Mouse (Mus musculus): ENCODE results near the gene Pnpla2. TPM values are rescaled to one million over a fixed set of nuclear protein-coding genes. Genes with fewer than 3 reads are reported as not detected.

The Pnpla2 gene
- polyA plus RNA-seq, 1 experiment from 2014 or later, result 26.3 TPM

DNA sequence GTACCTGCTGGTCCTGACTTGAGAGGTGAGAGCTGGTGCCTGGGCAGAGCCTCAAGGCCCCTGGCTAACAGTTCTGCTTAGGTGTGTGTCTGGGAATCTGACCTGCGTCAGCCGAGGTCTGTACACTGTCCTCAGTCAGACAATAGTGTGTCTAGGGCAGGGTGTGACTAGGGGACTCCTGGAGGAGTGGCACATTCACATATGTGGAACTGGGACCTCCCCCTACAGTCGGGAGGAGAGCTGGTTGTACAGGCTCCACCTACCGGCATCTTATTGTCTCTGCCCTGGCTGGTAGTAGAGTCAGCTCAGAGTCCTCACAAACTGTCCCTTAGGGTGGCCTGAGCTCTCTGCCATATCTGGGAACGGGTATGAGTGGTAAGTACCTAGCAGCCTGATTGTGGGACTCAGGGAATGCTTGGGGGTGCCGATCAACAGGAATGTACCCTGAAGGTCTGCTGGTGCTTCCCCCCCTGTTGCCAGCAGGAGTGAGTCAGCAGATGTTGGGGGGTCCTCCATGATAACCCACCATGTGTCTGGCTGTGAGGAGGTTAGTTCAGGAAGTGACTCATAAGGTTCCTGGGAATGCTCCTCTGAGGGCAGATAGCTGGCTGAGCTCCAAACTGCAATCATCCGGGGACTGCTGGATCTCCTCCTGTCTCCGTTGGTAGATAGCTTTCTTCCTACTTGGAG lies 13.7 kb downstream of the Pnpla2 start:
- H3K4me1 ChIP-seq (ENCODE audit: insufficient read depth), result peaks cover 29% of the 10 kb centered on the region
- WGBS, result 5% methylated on average over 8 of the region's 8 CpGs
- ATAC-seq (ENCODE audit: insufficient read depth) (peak; percentile 77), DNase-seq (peak; percentile 87)
- peaks cover 28% of the 10 kb centered on the region for H3K27me3 ChIP-seq (ENCODE audit: insufficient read depth, low read length)
- H3K36me3 ChIP-seq (ENCODE audit: insufficient read depth), result peaks cover 39% of the 10 kb centered on the region
- peak overlapping the region; percentile 93 for H3K27ac ChIP-seq (ENCODE audit: low read depth)
- peak overlapping the region; percentile 95 for H3K4me2 ChIP-seq
- H3K4me3 ChIP-seq (ENCODE audit: low read depth, low read length), result peak overlapping the region; percentile 76
- no peaks in the 10 kb centered on the region for H3K9me3 ChIP-seq (ENCODE audit: low read depth, low read length)
- TF ChIP-seq CTCF (IDR thresholded peaks at IDR 0.05; ENCODE audit: low read depth), result peak; percentile 60
- peak overlapping the region; percentile 84 for H3K9ac ChIP-seq

- WGBS, result 69% methylated on average over 6 of the region's 6 CpGs
- DNase-seq (no peak), ATAC-seq (ENCODE audit: insufficient read depth) (no peak)
- Histone ChIP-seq H3K27me3 (ENCODE audit: insufficient read depth, low read length) (peaks cover 21% of the 10 kb centered on the region), H3K9ac (peak overlapping the region; percentile 84), H3K27ac (ENCODE audit: low read depth) (peak overlapping the region; percentile 93), H3K36me3 (ENCODE audit: insufficient read depth) (peaks cover 39% of the 10 kb centered on the region), H3K9me3 (ENCODE audit: low read depth, low read length) (no peaks in the 10 kb centered on the region), H3K4me2 (peak overlapping the region; percentile 95), H3K4me1 (ENCODE audit: insufficient read depth) (peaks cover 35% of the 10 kb centered on the region), H3K4me3 (ENCODE audit: low read depth, low read length) (peak overlapping the region; percentile 76)
- no peak for TF ChIP-seq CTCF (IDR thresholded peaks at IDR 0.05; ENCODE audit: low read depth)
Measured at GRCm38 (mm10) chr7:141469352-141469751, 14.4 kb downstream of the Pnpla2 start.

DNA sequence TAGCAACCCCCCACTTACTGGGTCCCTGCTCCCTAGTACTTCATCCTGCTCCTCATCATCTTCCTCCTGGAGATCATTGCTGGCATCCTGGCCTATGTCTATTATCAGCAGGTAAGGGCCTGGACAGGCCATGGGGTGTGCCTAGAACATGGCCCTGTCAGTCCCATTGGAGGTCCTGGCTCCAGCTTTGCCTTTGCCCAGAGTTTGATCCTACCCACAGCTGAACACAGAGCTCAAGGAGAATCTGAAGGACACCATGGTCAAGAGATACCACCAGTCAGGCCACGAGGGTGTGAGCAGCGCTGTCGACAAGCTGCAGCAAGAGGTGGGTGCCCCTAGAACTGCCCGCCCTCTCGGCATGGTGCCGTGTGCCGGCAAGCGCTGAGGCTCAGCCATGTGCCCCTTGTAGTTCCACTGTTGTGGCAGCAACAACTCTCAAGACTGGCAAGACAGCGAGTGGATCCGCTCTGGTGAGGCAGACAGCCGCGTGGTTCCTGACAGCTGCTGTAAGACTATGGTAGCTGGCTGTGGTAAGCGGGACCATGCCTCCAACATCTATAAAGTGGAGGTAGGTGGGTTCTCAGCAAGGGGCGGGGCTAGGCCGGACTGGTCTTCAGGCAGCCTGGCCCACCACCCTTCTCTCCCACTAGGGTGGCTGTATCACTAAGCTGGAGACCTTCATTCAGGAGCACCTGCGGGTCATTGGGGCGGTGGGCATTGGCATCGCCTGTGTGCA lies 15.1 kb downstream of the Pnpla2 start:
- 87% methylated on average over 18 of the region's 18 CpGs for WGBS
- no peak overlapping the region for H3K27ac ChIP-seq (ENCODE audit: low read depth)
- no peaks in the 10 kb centered on the region for H3K9me3 ChIP-seq (ENCODE audit: low read depth, low read length)
- H3K4me3 ChIP-seq (ENCODE audit: low read depth, low read length), result peak overlapping the region; percentile 2; the same call in 1 of the 2 replicates
- no peak for ATAC-seq (ENCODE audit: insufficient read depth)
- no peak for DNase-seq
- peaks cover 14% of the 10 kb centered on the region; the same call in 1 of the 2 replicates for H3K27me3 ChIP-seq (ENCODE audit: insufficient read depth, low read length)
- H3K4me1 ChIP-seq (ENCODE audit: insufficient read depth), result peaks cover 30% of the 10 kb centered on the region
- TF ChIP-seq CTCF (IDR thresholded peaks at IDR 0.05; ENCODE audit: low read depth), result no peak
- H3K4me2 ChIP-seq, result peak overlapping the region; percentile 95; the same call in 1 of the 2 replicates
- H3K9ac ChIP-seq, result no peak overlapping the region
- peaks cover 39% of the 10 kb centered on the region for H3K36me3 ChIP-seq (ENCODE audit: insufficient read depth)

DNA sequence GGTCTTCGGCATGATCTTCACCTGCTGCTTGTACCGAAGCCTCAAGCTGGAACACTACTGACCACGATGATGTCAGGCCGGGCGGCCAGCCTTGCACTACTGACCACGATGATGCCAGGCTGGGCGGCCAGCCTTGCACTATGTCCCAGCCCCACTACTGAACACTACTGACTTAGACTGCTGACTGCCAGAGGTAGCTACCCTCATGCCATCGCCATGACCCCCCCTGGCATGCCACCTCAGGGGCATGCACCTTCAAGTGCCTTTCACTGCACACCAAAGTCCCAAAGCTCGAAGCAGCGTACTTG lies 15.6 kb downstream of the Pnpla2 start:
- TF ChIP-seq CTCF (IDR thresholded peaks at IDR 0.05; ENCODE audit: low read depth), result no peak
- Histone ChIP-seq H3K36me3 (ENCODE audit: insufficient read depth) (peaks cover 39% of the 10 kb centered on the region), H3K9ac (no peak overlapping the region), H3K4me3 (ENCODE audit: low read depth, low read length) (no peak overlapping the region), H3K4me1 (ENCODE audit: insufficient read depth) (peaks cover 30% of the 10 kb centered on the region), H3K27ac (ENCODE audit: low read depth) (no peak overlapping the region), H3K27me3 (ENCODE audit: insufficient read depth, low read length) (peaks cover 9% of the 10 kb centered on the region; the same call in 1 of the 2 replicates), H3K4me2 (no peak overlapping the region), H3K9me3 (ENCODE audit: low read depth, low read length) (no peaks in the 10 kb centered on the region)
- WGBS, result 88% methylated on average over 10 of the region's 10 CpGs
- ATAC-seq (ENCODE audit: insufficient read depth) (no peak), DNase-seq (no peak)

DNA sequence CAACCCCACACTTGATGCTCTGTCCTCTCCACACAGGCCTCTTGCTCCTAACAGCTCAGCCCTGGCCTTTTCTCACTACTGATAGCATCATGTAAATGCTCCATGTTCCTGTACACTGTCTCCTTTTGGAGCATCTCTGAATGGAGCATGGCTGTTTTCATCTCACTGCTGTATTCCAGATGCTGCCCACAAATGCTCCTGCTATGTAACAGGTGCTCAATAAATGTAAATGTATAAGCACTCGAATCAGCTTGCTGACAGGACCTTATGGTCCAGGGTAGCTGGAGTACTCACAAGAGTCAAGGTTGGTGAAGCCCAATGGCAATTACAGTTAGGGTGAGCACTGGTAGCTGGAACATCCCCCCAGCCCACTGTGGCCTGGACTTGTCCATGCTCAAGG lies 16.2 kb downstream of the Pnpla2 start:
- TF ChIP-seq CTCF (IDR thresholded peaks at IDR 0.05; ENCODE audit: low read depth), result no peak
- WGBS, result 85% methylated on average over 1 of the region's 1 CpGs
- no peak overlapping the region for H3K9ac ChIP-seq
- DNase-seq (no peak), ATAC-seq (ENCODE audit: insufficient read depth) (no peak)
- H3K4me2 ChIP-seq, result no peak overlapping the region
- no peaks in the 10 kb centered on the region for H3K9me3 ChIP-seq (ENCODE audit: low read depth, low read length)
- H3K27ac ChIP-seq (ENCODE audit: low read depth), result no peak overlapping the region
- no peak overlapping the region for H3K4me3 ChIP-seq (ENCODE audit: low read depth, low read length)
- H3K4me1 ChIP-seq (ENCODE audit: insufficient read depth), result peaks cover 30% of the 10 kb centered on the region
- peaks cover 39% of the 10 kb centered on the region for H3K36me3 ChIP-seq (ENCODE audit: insufficient read depth)
- H3K27me3 ChIP-seq (ENCODE audit: insufficient read depth, low read length), result 0 out of 2 replicates have a peak, but pooled peaks cover 4% of the 10 kb centered on the region

DNA sequence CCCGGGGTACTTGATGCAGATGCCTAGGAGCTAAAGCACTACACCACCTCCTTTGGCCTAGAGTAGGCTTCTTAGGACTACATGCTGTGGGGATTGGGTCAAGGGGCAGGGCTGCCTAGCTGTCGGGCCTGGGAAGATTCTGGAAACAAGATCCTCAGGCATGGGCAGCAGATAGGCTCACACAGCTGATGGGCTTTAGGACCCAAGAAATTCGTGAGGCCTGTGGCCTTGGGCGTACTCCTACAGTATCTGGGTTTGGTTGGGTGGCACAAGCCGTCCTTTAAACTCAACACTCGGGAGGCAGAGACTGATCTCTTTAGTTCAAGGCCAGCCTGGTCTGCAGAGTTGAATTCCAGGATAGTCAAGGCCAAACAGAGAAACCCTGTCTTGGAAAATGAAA lies 17.2 kb downstream of the Pnpla2 start:
- TF ChIP-seq CTCF (IDR thresholded peaks at IDR 0.05; ENCODE audit: low read depth), result no peak
- DNase-seq (no peak), ATAC-seq (ENCODE audit: insufficient read depth) (no peak)
- Histone ChIP-seq H3K4me1 (ENCODE audit: insufficient read depth) (peaks cover 28% of the 10 kb centered on the region), H3K27me3 (ENCODE audit: insufficient read depth, low read length) (no peaks in the 10 kb centered on the region), H3K27ac (ENCODE audit: low read depth) (no peak overlapping the region), H3K36me3 (ENCODE audit: insufficient read depth) (peaks cover 39% of the 10 kb centered on the region), H3K9me3 (ENCODE audit: low read depth, low read length) (no peaks in the 10 kb centered on the region), H3K9ac (no peak overlapping the region), H3K4me2 (no peak overlapping the region), H3K4me3 (ENCODE audit: low read depth, low read length) (no peak overlapping the region)
- 73% methylated on average over 6 of the region's 6 CpGs for WGBS

GRCm38 (mm10) chr7:141472763-141473162 lies 17.8 kb downstream of the Pnpla2 start:
- no peak overlapping the region for H3K27ac ChIP-seq (ENCODE audit: low read depth)
- peaks cover 34% of the 10 kb centered on the region for H3K4me1 ChIP-seq (ENCODE audit: insufficient read depth)
- H3K9ac ChIP-seq, result no peak overlapping the region
- H3K27me3 ChIP-seq (ENCODE audit: insufficient read depth, low read length), result no peaks in the 10 kb centered on the region
- no peak overlapping the region for H3K4me2 ChIP-seq
- TF ChIP-seq CTCF (IDR thresholded peaks at IDR 0.05; ENCODE audit: low read depth), result no peak
- DNase-seq (no peak), ATAC-seq (ENCODE audit: insufficient read depth) (no peak)
- peaks cover 39% of the 10 kb centered on the region for H3K36me3 ChIP-seq (ENCODE audit: insufficient read depth)
- no peak overlapping the region for H3K4me3 ChIP-seq (ENCODE audit: low read depth, low read length)
- 74% methylated on average over 6 of the region's 6 CpGs for WGBS
- no peaks in the 10 kb centered on the region for H3K9me3 ChIP-seq (ENCODE audit: low read depth, low read length)

Measured in lung, embryonic 14.5 days (tissue).